Mouse (Mus musculus): ENCODE results near the gene Asb5.

GRCm38 (mm10) chr8:54503104-54503503 is 26.3 kb upstream of the Asb5 start:
- TF ChIP-seq POLR2A (IDR thresholded peaks at IDR 0.05; ENCODE audit: low read depth, low read length) (no peak), CTCF (IDR thresholded peaks at IDR 0.05; ENCODE audit: extremely low read depth, insufficient read depth, insufficient read length, insufficient replicate concordance) (no peak)

All from spleen, adult 2 months (tissue).